Mouse (Mus musculus): ENCODE data around the gene Nme2.
"Not testable (repeated sequence)": the region's sequence is repeated elsewhere in the genome, so short reads cannot be mapped to it uniquely, and the experiment has no call there.

The Nme2 gene

GRCm38 (mm10) chr11:93965391-93965790 lies 9.3 kb upstream of the Nme2 start:
- DNase-seq, result no peak

- no peak for DNase-seq
Observed at GRCm38 (mm10) chr11:93963013-93963412, 7.0 kb upstream of the Nme2 start.

GRCm38 (mm10) chr11:93961482-93961881 lies 5.4 kb upstream of the Nme2 start:
- DNase-seq, result no peak

GRCm38 (mm10) chr11:93957746-93958145 lies 1.7 kb upstream of the Nme2 start:
- DNase-seq, result no peak

GRCm38 (mm10) chr11:93957031-93957555 lies 1.0 kb upstream of the Nme2 start:
- DNase-seq, result no peak

GRCm38 (mm10) chr11:93955256-93956150 lies 556 bp downstream of the Nme2 start:
- DNase-seq, result peak; percentile 89 to 90

- no peak for DNase-seq
Observed at GRCm38 (mm10) chr11:93954738-93955255, 1.3 kb downstream of the Nme2 start.

- DNase-seq, result no peak
Observed at GRCm38 (mm10) chr11:93952376-93952775, 3.7 kb downstream of the Nme2 start.

GRCm38 (mm10) chr11:93950045-93950444 lies 6.0 kb downstream of the Nme2 start:
- no peak for DNase-seq

- no peak for DNase-seq
Observed at GRCm38 (mm10) chr11:93948887-93949567, 7.0 kb downstream of the Nme2 start.

- no peak for DNase-seq
Observed at GRCm38 (mm10) chr11:93944986-93945385, 11.1 kb downstream of the Nme2 start.

GRCm38 (mm10) chr11:93940906-93941305 lies 15.2 kb downstream of the Nme2 start:
- DNase-seq, result no peak

- DNase-seq, result no peak
Observed at GRCm38 (mm10) chr11:93929106-93929505, 27.0 kb downstream of the Nme2 start.

GRCm38 (mm10) chr11:93915019-93915418 lies 41.0 kb downstream of the Nme2 start:
- not testable (repeated sequence) for DNase-seq

GRCm38 (mm10) chr11:93911603-93912002 lies 44.5 kb downstream of the Nme2 start:
- no peak for DNase-seq

- no peak for DNase-seq
Observed at GRCm38 (mm10) chr11:93908829-93909228, 47.2 kb downstream of the Nme2 start.

GRCm38 (mm10) chr11:93907839-93908238 lies 48.2 kb downstream of the Nme2 start:
- no peak for DNase-seq

GRCm38 (mm10) chr11:93906834-93907233 lies 49.2 kb downstream of the Nme2 start:
- DNase-seq, result no peak

Measured in spleen, adult 18-20 months (tissue).